Mouse (Mus musculus): ENCODE data around the gene Fam43a.

Gene Fam43a

GRCm38 (mm10) chr16:30595835-30596557, 3.5 kb upstream of the Fam43a start:
- DNase-seq, result no peak

- DNase-seq, result peak; percentile 84 to 94
Measured at GRCm38 (mm10) chr16:30596959-30597681, 2.4 kb upstream of the Fam43a start.

DNA sequence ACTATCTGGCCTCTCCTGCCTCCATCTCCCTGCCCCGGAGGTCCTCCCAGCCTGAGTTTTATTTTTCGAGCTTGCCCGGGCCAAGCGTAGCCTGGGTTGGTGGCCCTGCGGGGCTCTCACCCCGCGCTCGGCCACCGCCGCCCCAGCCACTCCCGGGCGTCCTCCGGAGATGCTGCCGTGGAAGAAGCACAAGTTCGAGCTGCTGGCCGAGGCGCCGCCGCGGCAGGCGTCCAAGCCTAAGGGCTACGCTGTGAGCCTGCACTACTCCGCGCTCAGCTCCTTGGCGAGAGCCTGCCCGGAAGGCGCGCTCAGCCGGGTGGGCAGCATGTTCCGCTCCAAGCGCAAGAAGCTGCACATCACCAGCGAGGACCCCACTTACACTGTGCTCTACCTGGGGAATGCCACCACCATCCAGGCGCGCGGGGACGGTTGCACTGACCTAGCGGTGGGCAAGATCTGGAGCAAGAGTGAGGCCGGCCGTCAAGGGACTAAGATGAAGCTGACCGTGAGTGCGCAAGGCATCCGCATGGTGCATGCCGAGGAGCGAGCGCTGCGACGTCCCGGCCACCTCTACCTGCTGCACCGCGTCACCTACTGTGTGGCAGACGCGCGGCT, 1.0 kb downstream of the Fam43a start:
- peak in 1 of 2 experiments; percentile 42 for DNase-seq

- DNase-seq, result peak; percentile 49 to 56
Measured at GRCm38 (mm10) chr16:30601046-30601832, 1.7 kb downstream of the Fam43a start.

GRCm38 (mm10) chr16:30601946-30602345, 2.4 kb downstream of the Fam43a start:
- no peak for DNase-seq

GRCm38 (mm10) chr16:30602684-30603530, 3.4 kb downstream of the Fam43a start:
- DNase-seq, result no peak

- DNase-seq, result no peak
Measured at GRCm38 (mm10) chr16:30603531-30603842, 4.0 kb downstream of the Fam43a start.

DNA sequence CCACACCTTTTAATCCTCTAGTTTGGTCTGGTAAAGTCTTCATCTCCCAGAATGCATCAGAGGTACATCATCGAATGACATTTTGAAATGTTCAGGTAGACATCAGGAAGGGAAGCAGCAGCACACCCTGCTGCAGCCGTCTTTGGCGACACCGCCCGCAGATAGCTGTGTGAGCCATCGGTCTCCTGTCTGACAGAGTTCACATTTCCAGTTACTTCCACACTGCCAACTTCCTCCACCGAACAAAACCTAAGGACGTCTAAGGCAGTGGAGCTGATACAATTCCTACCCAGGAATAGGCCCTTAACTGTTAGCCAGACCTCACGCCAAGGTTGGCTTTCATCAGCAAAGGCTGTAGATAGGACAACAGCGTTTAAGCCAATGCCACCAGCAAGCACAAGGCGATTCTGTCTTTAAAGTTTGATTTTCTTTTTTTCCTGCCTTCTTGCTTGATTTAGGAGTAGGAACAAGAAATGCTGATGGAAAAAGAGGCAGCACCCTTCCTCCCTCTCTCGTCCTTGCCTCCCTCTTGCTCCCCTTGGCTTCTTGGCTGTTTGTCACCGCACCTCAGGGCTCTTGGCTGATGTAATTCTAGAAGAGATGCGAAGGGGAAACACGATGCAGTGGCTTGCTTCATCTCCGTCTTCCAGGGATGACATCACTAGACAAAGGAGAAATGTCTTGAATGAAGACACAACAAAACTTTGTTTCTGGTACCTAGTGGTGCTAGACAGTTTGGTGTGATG, 4.7 kb downstream of the Fam43a start:
- DNase-seq, result no peak

GRCm38 (mm10) chr16:30604807-30605137, 5.2 kb downstream of the Fam43a start:
- no peak for DNase-seq

DNA sequence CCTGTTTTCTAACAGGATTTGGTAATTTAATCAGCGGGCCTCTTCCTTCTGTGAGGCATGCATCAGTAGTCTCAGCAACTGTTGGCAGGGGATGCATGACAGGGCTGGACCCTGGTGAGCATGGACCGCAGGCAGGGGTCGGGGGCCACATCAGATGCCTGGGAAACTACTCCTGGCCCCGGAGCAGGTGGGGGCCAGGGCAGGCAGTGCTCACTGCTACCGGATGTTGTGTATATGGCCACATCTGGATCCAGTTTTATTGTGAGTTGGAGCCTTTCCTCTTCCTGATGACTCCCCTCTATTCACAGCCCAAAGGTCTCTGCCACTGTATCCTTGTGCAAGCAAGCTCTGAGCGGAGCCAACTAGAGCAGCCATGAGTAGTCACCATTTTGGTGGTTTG, 6.0 kb downstream of the Fam43a start:
- no peak for DNase-seq

DNA sequence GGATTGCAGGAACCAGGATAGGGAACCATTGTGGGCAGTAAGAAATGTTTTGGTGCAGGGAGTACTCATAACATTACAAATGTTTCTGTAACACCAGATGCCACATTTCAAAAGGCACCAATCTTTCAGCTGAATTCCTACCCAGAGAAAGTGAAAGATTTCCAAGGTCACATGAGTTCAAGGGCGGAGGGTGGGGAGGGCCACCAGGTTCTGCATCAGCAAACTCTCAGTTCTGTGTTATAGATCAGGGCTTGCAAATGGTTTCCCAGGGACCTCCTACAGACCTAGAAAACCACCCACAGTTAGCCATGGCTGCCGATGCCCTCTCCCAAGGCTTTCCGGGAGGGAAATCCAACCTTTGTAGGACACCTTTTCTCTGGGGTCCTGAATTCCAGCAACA, 8.3 kb downstream of the Fam43a start:
- no peak for DNase-seq

DNA sequence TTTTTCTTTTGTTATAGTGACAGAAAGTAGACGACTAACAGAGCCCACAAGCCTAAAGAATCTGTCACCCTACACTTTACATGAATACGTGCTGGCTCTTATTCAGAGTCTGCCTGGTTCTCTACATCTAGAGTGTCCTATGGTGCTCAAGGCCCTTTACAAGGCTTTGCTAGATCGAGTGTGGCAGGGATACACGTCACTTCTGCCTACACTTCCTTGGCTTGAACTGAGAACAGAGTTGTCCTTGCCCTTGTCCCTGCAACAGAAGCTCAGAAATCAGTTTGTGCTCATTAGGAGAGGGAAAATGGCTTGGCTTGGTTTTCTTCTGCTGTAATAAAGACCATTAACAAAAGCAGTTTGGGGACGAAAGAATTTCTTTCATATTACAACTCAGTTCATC, 11.8 kb downstream of the Fam43a start:
- no peak for DNase-seq

- DNase-seq, result no peak
Measured at GRCm38 (mm10) chr16:30613122-30613521, 13.6 kb downstream of the Fam43a start.

DNA sequence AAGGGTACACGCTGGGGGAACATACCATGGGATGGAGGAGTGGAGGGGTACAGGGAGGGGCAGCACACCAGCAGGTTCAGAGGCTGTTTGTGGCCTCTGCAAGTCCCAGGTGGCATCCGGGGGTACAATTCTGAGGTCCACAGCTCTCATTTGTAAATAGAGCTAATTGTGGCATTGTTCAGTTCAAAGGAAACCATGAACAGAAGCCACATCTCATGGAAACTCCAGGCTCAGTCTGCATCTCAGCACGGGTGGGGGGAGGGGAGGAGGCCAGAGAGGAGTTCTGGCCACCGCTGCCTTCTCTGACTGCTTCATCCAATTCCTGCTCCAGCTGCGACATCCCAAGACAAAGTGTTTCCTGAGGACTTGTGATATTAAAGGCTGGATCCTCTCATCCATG, 14.6 kb downstream of the Fam43a start:
- no peak for DNase-seq

GRCm38 (mm10) chr16:30614705-30615317, 15.3 kb downstream of the Fam43a start:
- no peak for DNase-seq

DNA sequence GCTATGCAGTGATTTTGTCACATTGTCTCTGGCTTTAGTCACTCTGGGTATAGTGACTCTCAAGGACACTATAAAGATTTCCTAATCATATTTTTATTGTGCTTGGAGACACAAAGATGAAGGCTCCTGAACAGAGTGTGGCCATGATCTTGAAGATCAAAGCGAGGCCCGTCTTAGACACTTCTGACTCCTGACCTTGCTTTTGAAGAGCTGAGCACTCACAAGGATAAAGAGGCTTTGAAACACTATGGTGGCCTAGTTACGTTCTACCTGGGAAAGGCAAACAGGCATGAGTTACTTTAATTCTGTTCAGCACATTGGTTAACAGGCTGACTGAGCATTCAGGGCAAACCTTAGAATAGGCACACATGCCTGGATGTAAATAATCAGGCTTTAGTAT, 16.8 kb downstream of the Fam43a start:
- no peak for DNase-seq

DNA sequence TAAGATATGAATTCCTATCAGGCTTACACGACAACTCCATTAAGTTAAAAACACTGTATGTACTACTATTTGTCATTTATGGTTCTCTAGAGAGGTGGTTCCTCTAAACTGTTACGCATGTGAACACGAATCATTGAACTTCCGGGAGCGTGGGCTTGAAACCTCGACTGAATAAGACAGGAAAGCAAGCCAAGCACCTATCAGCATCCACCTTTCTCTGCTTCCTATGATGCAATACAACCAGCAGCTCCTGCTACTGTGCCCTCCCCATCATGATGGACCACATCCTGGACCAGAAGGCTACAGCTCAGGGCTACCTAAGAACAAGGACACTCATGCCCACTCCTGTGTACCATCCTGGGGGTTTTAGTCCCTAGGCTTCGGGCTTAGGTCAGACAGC, 24.1 kb downstream of the Fam43a start:
- DNase-seq, result no peak

DNA sequence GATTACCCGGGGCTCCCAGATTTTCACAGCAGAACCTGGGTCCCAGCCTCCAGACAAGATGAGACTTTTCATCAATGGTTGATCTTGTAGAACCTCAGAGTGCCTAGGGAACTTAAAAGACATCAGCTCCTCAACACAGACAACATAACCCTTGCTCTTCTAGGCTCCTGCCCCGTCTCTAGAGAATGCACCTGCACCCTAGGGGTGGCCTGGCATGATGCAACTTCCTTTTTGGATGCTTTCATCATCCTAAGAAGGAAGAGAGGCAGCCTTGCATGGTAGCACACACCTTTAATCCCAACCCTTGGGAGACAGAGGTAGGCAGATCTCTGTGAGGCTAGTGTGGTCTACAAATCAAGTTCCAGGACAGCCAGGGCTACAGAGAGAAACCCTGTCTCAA, 25.1 kb downstream of the Fam43a start:
- no peak for DNase-seq

- DNase-seq, result no peak
Measured at GRCm38 (mm10) chr16:30627586-30628337, 28.2 kb downstream of the Fam43a start.

GRCm38 (mm10) chr16:30628401-30628800, 28.9 kb downstream of the Fam43a start:
- no peak for DNase-seq

DNA sequence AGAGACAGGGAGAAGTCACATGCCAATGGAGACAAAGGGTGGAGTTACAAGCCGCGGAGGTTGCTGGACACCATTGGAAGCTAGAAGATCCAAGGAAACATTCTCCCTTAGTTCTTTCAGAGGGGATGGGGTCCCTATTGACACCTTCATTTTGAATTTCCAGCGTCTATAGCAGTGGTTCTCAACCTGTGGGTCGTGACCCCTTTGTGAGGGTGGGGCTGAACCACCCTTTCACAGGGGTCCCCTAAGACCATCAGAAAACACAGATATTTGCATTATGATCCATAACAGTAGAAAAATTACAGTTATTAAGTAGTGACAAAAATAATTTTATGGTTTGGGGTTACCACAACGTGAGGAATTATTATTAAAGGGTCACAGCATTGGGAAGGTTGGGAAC, 30.0 kb downstream of the Fam43a start:
- DNase-seq, result no peak

All from kidney, adult 8-10 months (tissue).